Mouse (Mus musculus) lung, adult 2 months (tissue): Measurements from ENCODE around the gene Ank.

Experiments
- CTCF ChIP-seq: fragments of 200-500 bp; IDR thresholded peaks from 2 replicates; pipeline ENCODE4 v1.5.1; 2011; ENCODE audit warnings: mild to moderate bottlenecking, low read length, control low read depth; ENCODE audit not compliant: insufficient read depth
- POLR2A ChIP-seq: fragments of 200-500 bp; IDR thresholded peaks from 2 replicates; pipeline ENCODE4 v1.6.1; 2011; ENCODE audit warnings: low read depth, mild to moderate bottlenecking, control low read depth, low read length, borderline replicate concordance; ENCODE audit errors: extremely low read depth

DNA sequence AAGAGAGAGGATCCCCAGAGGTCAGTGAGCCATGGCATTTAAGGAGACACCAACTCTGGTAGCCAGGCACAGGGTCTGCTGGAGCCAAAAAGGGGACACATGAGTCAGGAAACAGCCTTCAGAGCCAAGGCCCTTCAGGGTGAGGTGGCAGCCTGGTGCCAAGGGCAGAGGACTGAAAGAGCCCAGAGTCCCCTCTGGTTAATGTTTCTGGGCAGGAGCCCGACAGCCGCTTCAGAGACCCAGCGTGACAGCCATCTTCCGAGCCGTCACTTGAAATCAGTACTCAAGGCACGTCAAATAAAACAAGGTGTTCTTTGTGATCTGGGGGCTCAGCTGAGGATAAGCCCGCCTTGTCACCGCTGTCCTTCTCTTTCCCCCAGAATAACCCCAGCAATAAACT is 104.7 kb downstream of the Ank start:
- TF ChIP-seq CTCF (no peak), POLR2A (no peak)
